Mouse (Mus musculus) leukemia stem cell, adult 10-12 weeks (primary cell): ENCODE data around the gene Apbb1ip. TPM values are rescaled to one million over a fixed set of nuclear protein-coding genes. Genes with fewer than 3 reads are reported as not detected.

ENCODE experiments used
- polyA plus RNA-seq: library from polyadenylated mRNA; stranded (reverse); fragments of >175 nt; gene quantifications from 2 replicates; pipeline ENCODE4 v1.2.3, GENCODE M21; 2012; ENCODE audit warnings: low replicate concordance

Apbb1ip gene
- 138 and 274 TPM in 2 replicates for polyA plus RNA-seq

GRCm38 (mm10) chr2:22773549-22774180, at the start of gene Apbb1ip:
TSS of gene Apbb1ip (plus strand) at chr2:22774094.

GRCm38 (mm10) chr2:22895282-22896273, 121.7 kb downstream of the Apbb1ip start, which contains the start of gene Pdss1:
TSS of gene Pdss1 (plus strand) at chr2:22895522.

Other genes with a start within 250 kb of the Apbb1ip start
- gene Gad2, start 151.9 kb upstream of the Apbb1ip start, polyA plus RNA-seq, result not detected in 2 replicates
- gene Pdss1, start 121.4 kb downstream of the Apbb1ip start, polyA plus RNA-seq, result 13.4 and 15.0 TPM in 2 replicates